Mouse (Mus musculus) ovary, postnatal 14 days (tissue): ENCODE measurements around the gene Apaf1.

Experiments used
- DNase-seq: peaks from one replicate; pipeline ENCODE4 v3.0.0; 2022; ENCODE audit warnings: low spot score

Apaf1 gene

DNA sequence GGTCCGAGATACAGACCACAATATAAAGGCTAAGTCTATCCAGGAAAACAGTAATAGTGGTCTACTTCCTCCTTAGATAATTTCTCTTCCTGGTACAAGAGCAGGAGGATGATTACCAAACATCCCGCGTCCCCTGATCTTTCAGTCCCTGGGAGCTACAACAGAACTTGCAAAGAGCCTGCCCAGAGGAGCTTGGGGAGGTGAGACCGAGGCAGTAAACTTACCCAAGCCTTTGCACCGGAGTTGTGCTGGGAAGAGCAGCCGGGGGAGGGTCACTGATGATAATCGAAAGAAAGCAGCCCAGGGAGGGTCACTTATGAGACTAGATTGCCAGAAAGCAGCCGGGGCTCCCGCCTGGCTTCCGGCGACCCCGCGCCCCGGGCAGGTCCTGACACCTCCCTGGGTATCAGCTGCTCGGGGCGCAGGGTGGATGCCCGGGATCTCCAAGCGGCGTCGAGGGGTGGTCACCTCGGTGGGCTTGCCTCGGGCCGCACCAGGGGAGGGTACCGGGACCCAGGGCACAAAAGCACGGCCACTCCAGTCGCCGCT lies 537 bp downstream of the Apaf1 start:
- DNase-seq = no peak

- DNase-seq = no peak
Measured at GRCm38 (mm10) chr10:91080540-91080939, 2.0 kb downstream of the Apaf1 start.

GRCm38 (mm10) chr10:91076667-91077066 lies 5.9 kb downstream of the Apaf1 start:
- no peak for DNase-seq

DNA sequence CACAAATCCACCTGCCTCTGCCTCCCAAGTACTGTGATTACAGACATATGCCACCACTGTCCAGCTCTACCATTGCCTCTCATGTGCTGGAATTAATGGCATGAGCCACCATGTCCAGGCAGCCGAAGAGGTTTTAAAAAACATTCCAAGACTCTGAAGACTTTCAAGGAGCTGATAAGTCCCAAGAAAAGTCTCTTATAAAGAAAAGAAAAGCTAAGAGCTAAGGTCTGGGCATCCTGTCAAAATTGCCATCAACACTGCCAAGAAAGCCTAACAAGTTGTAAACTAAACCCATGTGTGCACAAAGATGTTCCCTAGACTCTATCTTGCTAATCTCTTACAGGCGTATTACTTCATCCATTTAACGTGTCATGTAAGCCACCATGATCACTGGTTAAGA lies 9.2 kb downstream of the Apaf1 start:
- DNase-seq = peak; percentile 34

- no peak for DNase-seq
Measured at GRCm38 (mm10) chr10:91071768-91072167, 10.8 kb downstream of the Apaf1 start.

- no peak for DNase-seq
Measured at GRCm38 (mm10) chr10:91062355-91062754, 20.2 kb downstream of the Apaf1 start.

DNA sequence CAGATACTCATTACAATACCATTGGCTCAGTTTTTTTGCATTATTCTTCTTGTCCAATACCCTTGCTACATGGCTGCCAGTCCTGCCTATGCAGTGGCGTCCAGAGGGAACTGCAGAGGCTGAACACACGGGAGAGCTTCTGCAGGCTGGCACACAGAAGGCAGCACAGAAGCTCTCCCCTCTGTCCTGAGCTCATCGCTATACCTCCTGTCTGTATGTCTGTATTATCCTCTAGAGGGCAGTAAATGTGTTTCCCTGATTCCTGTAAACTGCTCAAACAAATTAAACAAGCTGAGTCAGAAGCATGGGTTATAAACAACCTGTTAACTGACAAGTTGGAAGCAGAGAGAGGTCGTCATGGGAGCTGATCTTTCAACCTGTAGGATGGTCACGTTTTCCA lies 21.8 kb downstream of the Apaf1 start:
- DNase-seq = no peak

GRCm38 (mm10) chr10:91052734-91053133 lies 29.8 kb downstream of the Apaf1 start:
- no peak for DNase-seq

GRCm38 (mm10) chr10:91051156-91051555 lies 31.4 kb downstream of the Apaf1 start:
- DNase-seq = no peak

GRCm38 (mm10) chr10:91049696-91050095 lies 32.9 kb downstream of the Apaf1 start:
- DNase-seq = no peak

- DNase-seq = peak; percentile 39
Measured at GRCm38 (mm10) chr10:91033942-91034341, 48.6 kb downstream of the Apaf1 start.

DNA sequence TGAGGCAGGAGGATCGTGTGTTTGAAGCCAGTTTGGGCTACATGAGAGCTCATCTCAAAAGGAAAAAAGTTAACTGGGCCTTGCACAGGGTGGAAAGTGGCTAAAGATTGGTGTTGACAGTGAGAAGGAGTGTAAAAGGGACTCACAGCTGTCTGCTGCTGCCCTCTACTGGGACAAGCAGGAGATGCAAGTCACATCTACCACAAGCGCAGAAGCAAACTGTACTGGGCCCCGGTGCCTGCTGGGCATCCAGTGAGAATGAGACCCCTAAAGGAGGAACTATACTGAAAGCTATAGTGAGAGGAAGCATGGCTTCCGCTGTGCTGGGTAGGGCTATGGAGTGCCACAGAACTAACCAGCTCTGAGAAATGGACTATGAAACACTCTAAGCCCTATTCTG lies 50.2 kb downstream of the Apaf1 start:
- peak; percentile 58 for DNase-seq

DNA sequence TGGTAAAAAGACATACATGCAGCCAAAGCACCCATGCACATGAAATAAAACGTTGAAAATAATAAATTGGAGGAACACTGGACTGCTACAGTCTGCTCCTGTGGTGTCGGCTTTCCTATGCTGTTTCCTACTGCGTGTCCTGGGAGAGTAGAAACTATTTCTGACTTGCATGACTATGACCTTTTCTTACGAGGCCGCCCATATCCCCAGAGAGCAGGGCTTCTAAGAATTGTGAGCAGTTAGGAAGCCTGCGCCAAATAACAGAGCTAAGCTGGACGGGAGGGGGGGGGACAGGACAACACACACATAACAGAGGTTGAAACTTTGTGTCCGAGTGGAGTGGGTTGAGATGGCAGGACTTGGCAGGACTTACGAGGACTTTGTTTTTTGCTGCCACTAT lies 51.4 kb downstream of the Apaf1 start:
- DNase-seq = no peak

GRCm38 (mm10) chr10:91029002-91029539 lies 53.5 kb downstream of the Apaf1 start:
- DNase-seq = no peak

DNA sequence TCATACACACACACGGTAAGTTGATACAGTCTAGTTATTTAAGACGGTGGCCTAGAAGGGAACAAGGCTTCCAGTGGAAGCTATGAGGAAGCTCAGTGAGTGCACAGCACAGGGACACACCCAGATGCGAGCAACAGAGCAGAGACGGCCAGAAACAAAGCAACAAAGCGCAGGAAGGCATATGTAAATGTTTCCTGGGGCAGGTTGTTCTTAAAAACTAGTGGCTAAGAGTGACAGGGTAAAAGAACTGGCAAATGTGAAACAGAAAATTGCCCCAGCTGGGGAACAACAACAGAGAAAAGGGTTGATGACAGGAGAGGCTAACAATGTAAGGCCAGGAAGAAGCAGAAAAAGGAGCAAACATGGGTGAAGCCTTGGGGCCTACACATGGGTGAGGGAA lies 54.6 kb downstream of the Apaf1 start:
- DNase-seq = no peak

DNA sequence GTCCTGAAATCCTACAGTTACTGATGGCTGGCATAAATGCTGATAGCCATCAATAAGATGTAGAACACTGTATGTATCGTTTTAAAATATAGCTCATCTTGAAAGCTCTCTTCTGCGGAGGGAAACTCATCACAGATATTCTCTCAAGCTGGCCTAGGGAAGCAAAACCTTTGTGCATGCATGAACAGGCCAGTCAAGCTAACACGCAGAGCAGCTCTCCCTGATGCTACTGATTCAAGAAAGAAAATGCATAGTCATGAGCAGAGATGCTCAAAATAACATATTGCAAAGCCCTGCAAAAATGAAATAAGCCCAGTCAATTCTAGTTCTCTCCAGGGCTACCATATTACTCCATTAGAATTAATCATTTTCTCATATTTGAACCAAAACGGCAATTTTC lies 55.1 kb downstream of the Apaf1 start:
- DNase-seq = no peak

- DNase-seq = no peak
Measured at GRCm38 (mm10) chr10:91005858-91006538, 76.6 kb downstream of the Apaf1 start.

DNA sequence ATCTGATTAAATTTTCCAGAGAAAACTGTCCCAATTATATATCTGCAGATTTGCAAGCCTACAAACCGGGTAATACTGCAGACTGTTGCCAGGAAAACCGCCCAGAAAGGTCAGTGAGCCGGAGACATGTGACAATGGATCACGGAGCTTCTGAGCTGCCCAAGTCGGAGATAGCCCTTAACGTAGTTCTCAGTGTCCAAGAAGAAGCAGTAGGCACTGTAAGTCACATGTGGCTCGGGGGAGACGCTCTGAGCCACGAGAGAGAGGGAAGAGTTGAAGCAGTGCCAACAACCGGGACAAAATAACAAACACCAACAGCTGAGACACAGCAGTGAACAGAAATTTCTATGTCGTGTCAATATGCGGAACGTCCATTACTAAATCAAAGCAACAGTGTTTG lies 81.1 kb downstream of the Apaf1 start:
- no peak for DNase-seq

GRCm38 (mm10) chr10:90999899-91000298 lies 82.7 kb downstream of the Apaf1 start:
- DNase-seq = no peak

DNA sequence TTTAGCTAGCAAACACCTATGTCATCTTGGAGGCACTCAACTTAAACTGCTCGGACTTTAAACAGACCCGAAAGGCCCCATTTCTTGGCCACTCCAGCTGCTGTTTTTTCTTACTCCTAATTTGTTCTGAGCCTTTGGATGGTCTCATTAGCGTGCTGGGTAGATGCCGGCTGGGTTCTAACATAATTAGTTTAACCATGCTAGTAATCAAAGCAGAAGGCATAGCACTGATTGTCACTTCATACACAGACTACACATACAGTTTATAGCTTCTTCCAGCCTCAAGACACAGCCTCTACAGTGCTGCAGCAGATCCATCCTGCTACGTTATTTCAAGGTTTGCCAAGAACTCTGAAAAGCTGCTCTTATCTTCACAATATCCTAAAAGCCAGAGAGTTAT lies 88.7 kb downstream of the Apaf1 start:
- no peak for DNase-seq

GRCm38 (mm10) chr10:90992237-90992636 lies 90.3 kb downstream of the Apaf1 start:
- no peak for DNase-seq

- DNase-seq = no peak
Measured at GRCm38 (mm10) chr10:90990340-90990739, 92.2 kb downstream of the Apaf1 start.

GRCm38 (mm10) chr10:90983046-90983445 lies 99.5 kb downstream of the Apaf1 start:
- DNase-seq = no peak

DNA sequence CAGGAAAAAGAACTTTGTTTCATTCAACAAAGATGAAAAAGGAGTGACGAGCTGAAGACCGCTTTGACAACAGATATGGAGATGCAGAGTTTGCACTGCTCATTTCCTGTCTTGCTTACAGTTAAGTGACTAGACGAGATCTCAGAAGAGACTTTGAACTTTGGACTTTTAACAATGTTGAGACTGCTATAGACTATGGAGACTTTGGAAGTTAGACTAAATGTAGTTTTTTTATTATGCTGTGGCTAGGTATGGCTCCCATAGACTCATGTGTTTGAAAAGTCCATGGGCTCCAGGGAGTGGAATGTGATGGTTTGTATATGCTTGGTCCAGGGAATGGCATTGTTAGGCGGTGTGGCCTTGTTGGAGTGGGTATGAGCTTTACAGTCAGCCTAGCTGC lies 100.8 kb downstream of the Apaf1 start:
- DNase-seq = no peak
